Mouse (Mus musculus): Measurements from ENCODE around the gene Nipal3.

- no peak for TF ChIP-seq CTCF (IDR thresholded peaks at IDR 0.05; ENCODE audit: low read depth, low read length)
- TF ChIP-seq POLR2A (IDR thresholded peaks at IDR 0.05; ENCODE audit: extremely low read depth, insufficient read depth, low read length) = no peak
These were observed 40.2 kb upstream of the Nipal3 start for GRCm38 (mm10) chr4:135535021-135535420.
